Mouse (Mus musculus) cortical plate, adult 2 months (tissue): ENCODE data around the gene Mrnip.

Experiments
- CTCF ChIP-seq: fragments of 200-500 bp; IDR thresholded peaks from 2 replicates; pipeline ENCODE4 v1.5.1; 2011; ENCODE audit warnings: mild to moderate bottlenecking, control low read depth, low read length; ENCODE audit not compliant: insufficient read depth; ENCODE audit errors: extremely low read depth
- POLR2A ChIP-seq: fragments of 200-500 bp; IDR thresholded peaks from 2 replicates; pipeline ENCODE4 v1.6.1; 2011; ENCODE audit warnings: mild to moderate bottlenecking, low read length, control low read depth; ENCODE audit not compliant: insufficient read depth; ENCODE audit errors: extremely low read depth

- TF ChIP-seq POLR2A (peak; percentile 97), CTCF (no peak)
Observed at GRCm38 (mm10) chr11:50210505-50211151, 36.4 kb downstream of the Mrnip start, which contains the start of the genes Sqstm1 and Mgat4b.
